Mouse (Mus musculus) spleen, adult 2 months (tissue): Measurements from ENCODE around the gene Snx8.

Experiments
- CTCF ChIP-seq: fragments of 200-500 bp; IDR thresholded peaks from 2 replicates; pipeline ENCODE4 v1.5.1; 2011; ENCODE audit warnings: mild to moderate bottlenecking, inconsistent platforms; ENCODE audit not compliant: insufficient read depth, insufficient read length, insufficient replicate concordance; ENCODE audit errors: extremely low read depth
- POLR2A ChIP-seq: fragments of 200-500 bp; IDR thresholded peaks from 2 replicates; pipeline ENCODE4 v1.6.1; 2011; ENCODE audit warnings: low read depth, low read length, inconsistent platforms

- no peak for TF ChIP-seq POLR2A
- TF ChIP-seq CTCF, result no peak
Observed at GRCm38 (mm10) chr5:140375249-140375829, 13.7 kb downstream of the Snx8 start.
